Comparison of ENCODE assay signal across 8 mouse cellular contexts in genomic region chr13:42052696-42053541, GRCm38 (mm10). TPM values are rescaled to one million over a fixed set of nuclear protein-coding genes. Genes with fewer than 3 reads are reported as not detected.
A peak's percentile ranks its signal among the peaks of the same experiment; 100 is the strongest.
DNase-seq lines count a peak whose midpoint lies in the region; ATAC-seq and TF ChIP-seq lines count a peak whose summit lies in the region.

No protein-coding gene starts in this region.

- peak overlapping the region; percentile 86 for H3K4me2 ChIP-seq in forebrain, embryonic 14.5 days (ENCODE audit: low read length)
- peak overlapping the region; percentile 93 for H3K4me2 ChIP-seq in neural tube, embryonic 15.5 days

- peak; percentile 51 for DNase-seq in G1E (ENCODE audit: low spot score)
- DNase-seq in c-Kit-positive CD71-positive TER-119-positive erythroid progenitor cells, embryonic 14.5 days (ENCODE audit: low spot score), result peak; percentile 65
- DNase-seq in forebrain, embryonic 14.5 days (ENCODE audit: low spot score), result peak; percentile 94
- peak; percentile 48 for DNase-seq in heart, postnatal 25 days (ENCODE audit: low spot score)
- peak; percentile 40 to 51 for DNase-seq in layer of hippocampus, adult 2 months (ENCODE audit: low spot score in 2 of 2)
- DNase-seq in lung, adult 2 months, result peak; percentile 73

- H3K9ac ChIP-seq in forebrain, embryonic 14.5 days (ENCODE audit: low read length), result peak overlapping the region; percentile 89
- H3K9ac ChIP-seq in neural tube, embryonic 15.5 days (replicated peaks), result peak overlapping the region; percentile 88

- H3K4me1 ChIP-seq in G1E (ENCODE audit: insufficient read depth, low read depth, low read length), result peaks cover 46% of the 10 kb centered on the region
- H3K4me1 ChIP-seq in forebrain, embryonic 14.5 days (ENCODE audit: control insufficient read depth, insufficient read depth, low read length), result peaks cover 10% of the 10 kb centered on the region
- H3K4me1 ChIP-seq in lung, adult 2 months (ENCODE audit: control insufficient read depth, insufficient read depth, low read length), result peaks cover 7% of the 10 kb centered on the region
- H3K4me1 ChIP-seq in neural tube, embryonic 15.5 days, result peaks cover 42% of the 10 kb centered on the region
- H3K4me1 ChIP-seq in testis, adult 2 months (ENCODE audit: control insufficient read depth, insufficient read depth, low read length), result peaks cover 18% of the 10 kb centered on the region

- TF ChIP-seq CTCF in G1E (IDR thresholded peaks at IDR 0.05; ENCODE audit: low read depth, low read length), result no peak
- TF ChIP-seq CTCF in layer of hippocampus, adult 2 months (conservative IDR thresholded peaks at IDR 0.05), result 0 out of 2 replicates have a peak, but pooled peaks have one; percentile 8
- TF ChIP-seq CTCF in lung, adult 2 months (IDR thresholded peaks at IDR 0.05; ENCODE audit: insufficient read depth, low read length), result no peak
- no peak for TF ChIP-seq CTCF in testis, adult 2 months (IDR thresholded peaks at IDR 0.05; ENCODE audit: control insufficient read depth, insufficient read depth, insufficient replicate concordance, low read depth, low read length)

- peak; percentile 59; the same call in 1 of the 2 replicates for TF ChIP-seq POLR2A in lung, adult 2 months (IDR thresholded peaks at IDR 0.05; ENCODE audit: borderline replicate concordance, extremely low read depth, low read depth, low read length)
- TF ChIP-seq POLR2A in testis, adult 2 months (IDR thresholded peaks at IDR 0.05; ENCODE audit: control insufficient read depth, low read depth, low read length), result peak; percentile 32; the same call in 1 of the 2 replicates

- H3K9me3 ChIP-seq in G1E (replicated peaks), result no peaks in the 10 kb centered on the region
- no peaks in the 10 kb centered on the region for H3K9me3 ChIP-seq in forebrain, embryonic 14.5 days (replicated peaks; ENCODE audit: control insufficient read depth, low read length)
- no peaks in the 10 kb centered on the region for H3K9me3 ChIP-seq in neural tube, embryonic 15.5 days (replicated peaks)

- under 1% methylated on average over 40 of the region's 41 CpGs for whole genome bisulfite sequencing in forebrain, embryonic 14.5 days
- WGBS in lung, adult 2 months, result 2% methylated on average over 37 of the region's 41 CpGs
- WGBS in neural tube, embryonic 15.5 days, result under 1% methylated on average over 36 of the region's 41 CpGs

- H3K4me3 ChIP-seq in G1E (ENCODE audit: low read depth, low read length), result peak overlapping the region; percentile 90
- peak overlapping the region; percentile 66 for H3K4me3 ChIP-seq in forebrain, embryonic 14.5 days (ENCODE audit: low read depth, low read length)
- H3K4me3 ChIP-seq in layer of hippocampus, adult 2 months, result peak overlapping the region; percentile 66
- peak overlapping the region; percentile 79 for H3K4me3 ChIP-seq in lung, adult 2 months (replicated peaks; ENCODE audit: extremely low read depth, low read depth, low read length)
- H3K4me3 ChIP-seq in neural tube, embryonic 15.5 days (replicated peaks), result peak overlapping the region; percentile 82
- peak overlapping the region; percentile 95 for H3K4me3 ChIP-seq in testis, adult 2 months (ENCODE audit: control insufficient read depth, low read depth, low read length)

- intact Hi-C loops in heart, postnatal 25 days (cut with DNase I), result loop anchor here (5.0 to 10.0 kb wide), 4 partner anchors 49 to 408 kb away; partner anchors contain the start of gene Edn1

- peaks cover 28% of the 10 kb centered on the region for H3K36me3 ChIP-seq in G1E (replicated peaks)
- H3K36me3 ChIP-seq in forebrain, embryonic 14.5 days (ENCODE audit: control insufficient read depth, insufficient read depth, low read length), result peaks cover 19% of the 10 kb centered on the region
- peaks cover 6% of the 10 kb centered on the region; the same call in 1 of the 2 replicates for H3K36me3 ChIP-seq in neural tube, embryonic 15.5 days
- no peaks in the 10 kb centered on the region for H3K36me3 ChIP-seq in testis, adult 2 months (ENCODE audit: control insufficient read depth, insufficient read depth, low read length)

- H3K27me3 ChIP-seq in G1E (ENCODE audit: insufficient read depth, low read length), result peaks cover 1% of the 10 kb centered on the region
- no peaks in the 10 kb centered on the region for H3K27me3 ChIP-seq in forebrain, embryonic 14.5 days (replicated peaks; ENCODE audit: control insufficient read depth, insufficient read depth, low read length)
- no peaks in the 10 kb centered on the region for H3K27me3 ChIP-seq in neural tube, embryonic 15.5 days (replicated peaks)
- no peaks in the 10 kb centered on the region for H3K27me3 ChIP-seq in testis, adult 2 months (ENCODE audit: control insufficient read depth, insufficient read depth, low read length)

- H3K27ac ChIP-seq in forebrain, embryonic 14.5 days (ENCODE audit: low read depth, low read length), result peak overlapping the region; percentile 99
- H3K27ac ChIP-seq in layer of hippocampus, adult 2 months, result peak overlapping the region; percentile 82
- peak overlapping the region; percentile 96 for H3K27ac ChIP-seq in neural tube, embryonic 15.5 days (replicated peaks)
- H3K27ac ChIP-seq in testis, adult 2 months (ENCODE audit: control insufficient read depth, insufficient read depth, low read depth, low read length), result peak overlapping the region; percentile 82

- ATAC-seq in G1E (ENCODE audit: extremely low read depth, insufficient number of reproducible peaks, low FRiP score, poor library complexity, severe bottlenecking), result peak; percentile 30
- peak; percentile 74 for ATAC-seq in forebrain, embryonic 14.5 days
- ATAC-seq in neural tube, embryonic 15.5 days (ENCODE audit: low FRiP score), result peak; percentile 79

RNA-seq across cellular contexts. Expression of gene Hivep1, which starts 1.1 kb away (rescaled TPM):
- total RNA-seq in G1E (2014; fragmentation: Nextera tagmentation) (21.0 and 31.0 TPM in 2 replicates), G1E (2017) (4.5 and 5.6 TPM in 2 replicates)
- polyA plus RNA-seq in G1E (2012), result 8.8 and 11.5 TPM in 2 replicates
- polyA plus RNA-seq in forebrain, embryonic 14.5 days (2014; fragmentation: Nextera tagmentation; extraction: Ambion mirVana), result 12.0 and 16.0 TPM in 2 replicates
- total RNA-seq in heart, postnatal 25 days (2021), result 10 to 100 TPM; 23.9 to 26.5 TPM
- total RNA-seq in layer of hippocampus, adult 2 months (2021), result 10 to 100 TPM; 20.9 to 24.1 TPM
- 35.9 and 41.8 TPM in 2 replicates for polyA plus RNA-seq in lung, adult 2 months (2012; rRNA removed)
- polyA plus RNA-seq in neural tube, embryonic 15.5 days (2015; fragmentation: Nextera tagmentation; extraction: Ambion mirVana), result 15.6 and 17.6 TPM in 2 replicates
- 16.7 and 18.3 TPM in 2 replicates for polyA plus RNA-seq in testis, adult 2 months (2012; rRNA removed)

Comparison
In these comparisons a context has a peak if more than half of its experiments do, and no peak if none do; other contexts are left out.
1. Peak in every context shown above with its lines: DNase-seq, ATAC-seq, H3K4me3 ChIP-seq and H3K27ac ChIP-seq.